Mouse (Mus musculus) stomach, embryonic 16.5 days (tissue): ENCODE measurements around the gene Dnajc8. TPM values are rescaled to one million over a fixed set of nuclear protein-coding genes. Genes with fewer than 3 reads are reported as not detected.

Experiments used
- ATAC-seq: fragments of 200-750 bp; cut with Nextera tagmentation; 2 replicates; pipeline ENCODE4 v1.8.0; 2017; ENCODE audit warnings: moderate number of reproducible peaks, moderate TSS enrichment; ENCODE audit not compliant: insufficient read depth, low FRiP score
- H3K27ac ChIP-seq: fragments of 300-500 bp; sonication (generic); 2 replicates; pipeline ENCODE4 v1.5.1; 2014; ENCODE audit warnings: low read length
- H3K27me3 ChIP-seq: fragments of 300-500 bp; sonication (generic); 2 replicates; pipeline ENCODE4 v1.6.1; 2014; ENCODE audit warnings: low read length, control low read depth, mixed read lengths; ENCODE audit not compliant: control insufficient read depth, insufficient read depth
- H3K36me3 ChIP-seq: fragments of 300-500 bp; sonication (generic); 2 replicates; pipeline ENCODE4 v1.6.1; 2014; ENCODE audit warnings: low read length; ENCODE audit not compliant: control insufficient read depth, insufficient read depth
- H3K4me1 ChIP-seq: fragments of 300-500 bp; sonication (generic); 2 replicates; pipeline ENCODE4 v1.6.1; 2014; ENCODE audit warnings: low read length, control low read depth, mixed read lengths; ENCODE audit not compliant: control insufficient read depth, insufficient read depth
- H3K4me2 ChIP-seq: fragments of 300-500 bp; sonication (generic); 2 replicates; pipeline ENCODE4 v1.6.1; 2014; ENCODE audit warnings: low read depth, low read length, mixed read lengths
- H3K4me3 ChIP-seq: fragments of 300-500 bp; sonication (generic); replicated peaks from 2 replicates; pipeline ENCODE4 v1.5.1; 2014; ENCODE audit warnings: mild to moderate bottlenecking, low read length
- H3K9ac ChIP-seq: fragments of 300-500 bp; sonication (generic); 2 replicates; pipeline ENCODE4 v1.6.1; 2014; ENCODE audit warnings: low read length
- H3K9me3 ChIP-seq: fragments of 300-500 bp; sonication (generic); replicated peaks from 2 replicates; pipeline ENCODE4 v1.6.1; 2016; ENCODE audit warnings: low read length, control low read depth; ENCODE audit not compliant: control insufficient read depth
- WGBS: fragments of 180-500 bp; shearing (Covaris S2); extraction: QIAGEN DNeasy Blood & Tissue Kit; methylation state at CpG from one replicate; pipeline ENCODE4 v1.1.7; 2014; 5-methylcytosine and 5-hydroxymethylcytosine counted together
- polyA plus RNA-seq: library from polyadenylated mRNA; unstranded; fragments of >200 nt; fragmentation: Nextera tagmentation; extraction: Ambion mirVana; gene quantifications from 2 replicates; pipeline ENCODE4 v1.2.1, GENCODE M21; 2015

The Dnajc8 gene
- polyA plus RNA-seq, 1 experiment from 2014 or later, result 149 TPM

- ATAC-seq, result no peak
- Histone ChIP-seq H3K27ac (peak overlapping the region; percentile 56; the same call in 1 of the 2 replicates), H3K36me3 (no peaks in the 10 kb centered on the region), H3K4me1 (peaks cover 12% of the 10 kb centered on the region), H3K9me3 (no peaks in the 10 kb centered on the region), H3K4me2 (peak overlapping the region; percentile 6; the same call in 1 of the 2 replicates), H3K4me3 (no peak overlapping the region), H3K9ac (no peak overlapping the region), H3K27me3 (no peaks in the 10 kb centered on the region)
- 51% methylated on average over 9 of the region's 9 CpGs for WGBS
These were observed 35.8 kb downstream of the Dnajc8 start for GRCm38 (mm10) chr4:132571190-132571589.

- Histone ChIP-seq H3K27me3 (no peaks in the 10 kb centered on the region), H3K9ac (no peak overlapping the region), H3K9me3 (no peaks in the 10 kb centered on the region), H3K36me3 (no peaks in the 10 kb centered on the region), H3K4me2 (0 out of 2 replicates have a peak overlapping the region, but pooled peaks have one; percentile 17), H3K4me1 (peaks cover 8% of the 10 kb centered on the region), H3K27ac (peak overlapping the region; percentile 21), H3K4me3 (no peak overlapping the region)
- ATAC-seq, result peak; percentile 51; the same call in 1 of the 2 replicates
- WGBS, result 43% methylated on average over 11 of the region's 11 CpGs
These were observed 38.0 kb downstream of the Dnajc8 start for GRCm38 (mm10) chr4:132573327-132573726.

DNA sequence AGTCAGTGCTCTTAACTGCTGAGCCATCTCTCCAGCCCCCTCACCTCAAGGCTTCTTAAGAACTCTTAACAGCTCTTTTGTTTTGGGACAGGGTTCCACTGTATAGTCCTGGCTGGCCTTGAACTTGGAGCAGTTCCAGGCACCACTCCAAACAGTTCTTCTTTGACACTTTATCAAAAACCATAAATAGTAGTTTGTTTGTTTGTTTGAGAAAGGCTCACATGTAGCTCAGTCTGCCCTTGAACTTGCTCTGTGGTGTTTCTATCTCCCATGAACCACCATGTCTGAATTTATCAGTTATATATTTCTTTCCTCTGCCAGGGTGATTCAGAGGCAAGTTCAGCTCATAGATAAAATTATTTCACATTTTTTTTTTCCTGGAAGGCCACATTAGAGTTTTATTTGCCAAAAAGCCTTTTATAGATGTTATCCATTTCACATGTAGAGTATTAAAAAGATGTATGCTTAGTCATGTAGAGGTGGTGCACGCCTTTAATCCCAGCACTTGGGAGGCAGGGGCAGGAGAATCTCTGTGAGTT is 39.5 kb downstream of the Dnajc8 start:
- Histone ChIP-seq H3K27ac (no peak overlapping the region), H3K4me3 (no peak overlapping the region), H3K4me1 (peaks cover 8% of the 10 kb centered on the region), H3K36me3 (no peaks in the 10 kb centered on the region), H3K4me2 (no peak overlapping the region), H3K27me3 (no peaks in the 10 kb centered on the region), H3K9me3 (no peaks in the 10 kb centered on the region), H3K9ac (no peak overlapping the region)
- no peak for ATAC-seq
- WGBS, result 86% methylated on average over 1 of the region's 1 CpGs

- ATAC-seq, result no peak
- Histone ChIP-seq H3K4me1 (no peaks in the 10 kb centered on the region), H3K4me2 (no peak overlapping the region), H3K9me3 (no peaks in the 10 kb centered on the region), H3K4me3 (no peak overlapping the region), H3K27ac (no peak overlapping the region), H3K36me3 (no peaks in the 10 kb centered on the region), H3K27me3 (no peaks in the 10 kb centered on the region), H3K9ac (no peak overlapping the region)
- WGBS, result 70% methylated on average over 3 of the region's 3 CpGs
These were observed 48.4 kb downstream of the Dnajc8 start for GRCm38 (mm10) chr4:132583781-132584180.

- Histone ChIP-seq H3K4me2 (no peak overlapping the region), H3K9me3 (no peaks in the 10 kb centered on the region), H3K36me3 (no peaks in the 10 kb centered on the region), H3K4me3 (no peak overlapping the region), H3K4me1 (no peaks in the 10 kb centered on the region), H3K27me3 (no peaks in the 10 kb centered on the region), H3K27ac (no peak overlapping the region), H3K9ac (no peak overlapping the region)
- ATAC-seq, result no peak
- WGBS, result 63% methylated on average over 2 of the region's 2 CpGs
These were observed 49.6 kb downstream of the Dnajc8 start for GRCm38 (mm10) chr4:132584975-132585374.

GRCm38 (mm10) chr4:132586282-132586681 is 50.9 kb downstream of the Dnajc8 start:
- WGBS, result 94% methylated on average over 4 of the region's 4 CpGs
- Histone ChIP-seq H3K9me3 (no peaks in the 10 kb centered on the region), H3K36me3 (no peaks in the 10 kb centered on the region), H3K27me3 (no peaks in the 10 kb centered on the region), H3K4me2 (no peak overlapping the region), H3K27ac (no peak overlapping the region), H3K4me3 (no peak overlapping the region), H3K4me1 (no peaks in the 10 kb centered on the region), H3K9ac (no peak overlapping the region)
- no peak for ATAC-seq

DNA sequence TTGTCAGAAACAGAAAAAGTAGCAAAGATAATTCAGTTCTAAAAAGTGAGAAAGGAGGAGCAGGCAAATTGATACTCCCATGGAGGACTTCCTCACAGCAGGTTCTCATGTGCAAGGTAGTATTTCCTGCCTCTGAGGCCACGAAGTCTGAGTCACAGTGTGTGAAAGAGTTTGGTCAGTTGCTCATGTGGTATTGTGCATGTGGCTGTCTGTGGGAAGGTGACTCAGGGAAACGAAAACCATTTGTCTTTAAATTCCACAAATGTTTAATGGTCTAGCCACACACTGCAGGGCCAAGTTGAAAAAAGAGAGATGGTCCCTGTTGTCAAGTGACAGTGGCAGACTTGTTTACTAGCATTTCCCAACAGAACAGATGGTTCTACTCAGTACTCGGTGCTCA is 53.2 kb downstream of the Dnajc8 start:
- 73% methylated on average over 3 of the region's 3 CpGs for WGBS
- H3K36me3 ChIP-seq, result no peaks in the 10 kb centered on the region
- no peak for ATAC-seq

DNA sequence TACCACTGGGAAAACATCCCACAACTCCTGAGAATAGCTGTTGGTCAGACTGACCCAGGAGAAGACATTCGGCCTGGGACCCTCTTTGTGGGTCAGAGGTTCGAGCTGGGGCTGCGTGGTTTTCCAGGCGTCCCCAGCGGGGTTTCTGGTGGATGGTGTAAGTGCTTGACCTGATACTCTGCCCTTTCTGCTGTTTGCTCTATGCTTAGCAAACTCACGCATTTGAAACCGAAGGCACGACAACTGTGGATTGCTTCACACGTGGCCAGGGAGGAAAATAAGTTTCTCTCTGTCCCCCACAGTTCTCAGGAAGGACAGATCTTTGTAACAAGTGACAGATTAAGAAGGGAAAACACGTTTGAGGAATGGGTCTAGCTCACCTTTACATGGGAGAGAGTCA is 55.3 kb downstream of the Dnajc8 start:
- no peaks in the 10 kb centered on the region for H3K27me3 ChIP-seq
- H3K4me3 ChIP-seq, result no peak overlapping the region
- no peaks in the 10 kb centered on the region for H3K9me3 ChIP-seq
- H3K27ac ChIP-seq, result no peak overlapping the region
- H3K9ac ChIP-seq, result no peak overlapping the region
- no peak overlapping the region for H3K4me2 ChIP-seq
- H3K4me1 ChIP-seq, result no peaks in the 10 kb centered on the region
- no peaks in the 10 kb centered on the region for H3K36me3 ChIP-seq
- no peak for ATAC-seq
- WGBS, result 75% methylated on average over 10 of the region's 10 CpGs

More for the DNA sequence above, 53.2 kb downstream of the Dnajc8 start:
- Histone ChIP-seq H3K9me3 (no peaks in the 10 kb centered on the region), H3K27ac (no peak overlapping the region), H3K4me2 (no peak overlapping the region), H3K9ac (no peak overlapping the region), H3K4me1 (no peaks in the 10 kb centered on the region), H3K4me3 (no peak overlapping the region), H3K27me3 (no peaks in the 10 kb centered on the region)

DNA sequence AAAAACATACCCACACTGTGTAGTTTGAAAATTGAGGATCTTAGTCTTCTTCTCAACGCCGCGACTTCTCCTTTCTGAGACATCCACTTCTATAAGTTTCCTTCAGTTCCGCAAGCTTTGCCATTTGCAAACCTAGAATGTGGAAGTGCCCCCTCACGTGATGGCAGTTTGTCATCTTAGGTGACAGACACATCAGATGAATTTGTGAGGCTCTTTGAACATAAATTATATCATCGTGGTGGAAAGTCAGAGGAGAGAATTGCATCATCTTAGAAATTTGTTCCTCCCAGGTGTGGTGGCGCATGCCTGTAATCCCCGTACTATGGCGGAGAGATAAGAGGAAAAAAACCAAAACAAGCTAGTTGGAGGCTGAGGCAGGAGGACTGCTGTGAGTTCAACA is 57.6 kb downstream of the Dnajc8 start:
- no peak for ATAC-seq
- H3K27ac ChIP-seq, result 0 out of 2 replicates have a peak overlapping the region, but pooled peaks have one; percentile 38
- H3K4me2 ChIP-seq, result no peak overlapping the region
- WGBS, result 87% methylated on average over 9 of the region's 9 CpGs
- H3K4me3 ChIP-seq, result no peak overlapping the region
- no peaks in the 10 kb centered on the region for H3K36me3 ChIP-seq
- H3K9me3 ChIP-seq, result no peaks in the 10 kb centered on the region
- H3K27me3 ChIP-seq, result no peaks in the 10 kb centered on the region
- H3K4me1 ChIP-seq, result no peaks in the 10 kb centered on the region
- no peak overlapping the region for H3K9ac ChIP-seq
